Mouse (Mus musculus) C2C12 (cell line): ENCODE results near the gene Efna2. TPM values are rescaled to one million over a fixed set of nuclear protein-coding genes. Genes with fewer than 3 reads are reported as not detected.

Experiments used
- H3K27me3 ChIP-seq: one replicate; pipeline ENCODE4 v1.6.1; 2011; ENCODE audit not compliant: control insufficient read depth, insufficient read depth, insufficient read length
- H3K36me3 ChIP-seq: one replicate; pipeline ENCODE4 v1.6.1; 2011; ENCODE audit not compliant: control insufficient read depth, insufficient read depth
- H3K4me3 ChIP-seq: one replicate; pipeline ENCODE4 v1.5.1; 2011; ENCODE audit warnings: mild to moderate bottlenecking, control low read depth; ENCODE audit not compliant: poor library complexity, insufficient read depth, severe bottlenecking
- H3K79me2 ChIP-seq: one replicate; pipeline ENCODE4 v1.6.1; 2011; ENCODE audit not compliant: control insufficient read depth, insufficient read depth
- H3K79me3 ChIP-seq: one replicate; pipeline ENCODE4 v1.6.1; 2011; ENCODE audit warnings: low read depth, control low read depth
- H3ac ChIP-seq: one replicate; pipeline ENCODE3; 2011; ENCODE audit warnings: low read depth; ENCODE audit not compliant: control insufficient read depth, insufficient read length
- CEBPB ChIP-seq: IDR thresholded peaks from one replicate; pipeline ENCODE4 v1.6.1; 2011; ENCODE audit warnings: low read depth, mild to moderate bottlenecking, control low read depth, moderate library complexity
- CTCF ChIP-seq: IDR thresholded peaks from one replicate; pipeline ENCODE4 v1.5.1; 2011; ENCODE audit not compliant: control insufficient read depth, insufficient read depth, insufficient read length
- FOSL1 ChIP-seq: IDR thresholded peaks from one replicate; pipeline ENCODE4 v1.8.0; 2011; ENCODE audit warnings: mild to moderate bottlenecking, low read length; ENCODE audit not compliant: poor library complexity, insufficient read depth, severe bottlenecking
- MAX ChIP-seq: IDR thresholded peaks from one replicate; pipeline ENCODE4 v1.6.1; 2011; ENCODE audit warnings: mild to moderate bottlenecking, control low read depth
- MYOD1 ChIP-seq: IDR thresholded peaks from one replicate; pipeline ENCODE4 v1.6.1; 2011; ENCODE audit warnings: low read depth; ENCODE audit not compliant: control insufficient read depth, insufficient read length
- MYOG ChIP-seq: IDR thresholded peaks from one replicate; pipeline ENCODE4 v1.6.1; 2011; ENCODE audit not compliant: control insufficient read depth, insufficient read length; ENCODE audit errors: extremely low read depth
- USF1 ChIP-seq: IDR thresholded peaks from one replicate; pipeline ENCODE4 v1.6.1; 2011; ENCODE audit warnings: low read depth, mild to moderate bottlenecking, control low read depth, moderate library complexity
- polyA plus RNA-seq: library from polyadenylated mRNA; unstranded; fragments of >200 nt; fragmentation: generic; extraction: Trizol; gene quantifications from one replicate; pipeline ENCODE4 v1.2.1, GENCODE M21; 2012; ENCODE audit warnings: missing spikeins

Efna2 gene
- polyA plus RNA-seq, 1 experiment = 3.2 TPM

GRCm38 (mm10) chr10:80236145-80236825 lies 57.0 kb downstream of the Efna2 start:
- TF ChIP-seq CTCF (no peak), MYOG (no peak), MYOD1 (no peak), MAX (no peak), CEBPB (no peak), FOSL1 (no peak), USF1 (no peak)
- H3K4me3 ChIP-seq = no peak overlapping the region
- no peaks in the 10 kb centered on the region for H3K27me3 ChIP-seq
- H3K79me2 ChIP-seq = peaks cover 33% of the 10 kb centered on the region
- H3K36me3 ChIP-seq = peaks cover 97% of the 10 kb centered on the region
- H3ac ChIP-seq = no peak overlapping the region
- peaks cover 22% of the 10 kb centered on the region for H3K79me3 ChIP-seq

GRCm38 (mm10) chr10:80237020-80237419 lies 57.7 kb downstream of the Efna2 start:
- peaks cover 97% of the 10 kb centered on the region for H3K36me3 ChIP-seq

GRCm38 (mm10) chr10:80238306-80238705 lies 59.0 kb downstream of the Efna2 start:
- Histone ChIP-seq H3K79me3 (peaks cover 11% of the 10 kb centered on the region), H3K4me3 (no peak overlapping the region), H3K79me2 (peaks cover 14% of the 10 kb centered on the region), H3K27me3 (no peaks in the 10 kb centered on the region), H3K36me3 (peaks cover 97% of the 10 kb centered on the region), H3ac (no peak overlapping the region)
- no peak for TF ChIP-seq CEBPB
- no peak for TF ChIP-seq MAX
- no peak for TF ChIP-seq FOSL1
- no peak for TF ChIP-seq USF1
- no peak for TF ChIP-seq MYOD1
- TF ChIP-seq CTCF = no peak

More at GRCm38 (mm10) chr10:80237020-80237419, 57.7 kb downstream of the Efna2 start:
- peaks cover 27% of the 10 kb centered on the region for H3K79me2 ChIP-seq
- peaks cover 16% of the 10 kb centered on the region for H3K79me3 ChIP-seq
- no peak for TF ChIP-seq MYOG
- no peak for TF ChIP-seq FOSL1
- no peak for TF ChIP-seq CEBPB
- no peak for TF ChIP-seq CTCF
- no peak for TF ChIP-seq MAX
- no peak for TF ChIP-seq USF1
- TF ChIP-seq MYOD1 = no peak
- H3K27me3 ChIP-seq = no peaks in the 10 kb centered on the region
- no peak overlapping the region for H3K4me3 ChIP-seq
- no peak overlapping the region for H3ac ChIP-seq

Other genes with a start within 250 kb of the Efna2 start
- 48.6 TPM for gene Wdr18, start 219.3 kb upstream of the Efna2 start, polyA plus RNA-seq
- 0.30 TPM for gene Grin3b, start 208.8 kb upstream of the Efna2 start, polyA plus RNA-seq
- 102 TPM for gene Tmem259, start 195.2 kb upstream of the Efna2 start, polyA plus RNA-seq
- gene Cnn2, start 190.9 kb upstream of the Efna2 start, polyA plus RNA-seq = 437 TPM
- gene Abca7, start 183.0 kb upstream of the Efna2 start, polyA plus RNA-seq = 10.7 TPM
- gene Arhgap45, start 162.8 kb upstream of the Efna2 start, polyA plus RNA-seq = 1.6 TPM
- gene Polr2e, start 139.7 kb upstream of the Efna2 start, polyA plus RNA-seq = 269 TPM
- gene Gpx4, start 132.3 kb upstream of the Efna2 start, polyA plus RNA-seq = 964 TPM
- 29.4 TPM for gene Sbno2, start 73.9 kb upstream of the Efna2 start, polyA plus RNA-seq
- 106 TPM for gene Stk11, start 63.7 kb upstream of the Efna2 start, polyA plus RNA-seq
- gene Atp5d, start 40.9 kb upstream of the Efna2 start, polyA plus RNA-seq = 720 TPM
- gene Cbarp, start 38.6 kb upstream of the Efna2 start, polyA plus RNA-seq = 12.1 TPM
- 77.5 TPM for gene Midn, start 31.2 kb upstream of the Efna2 start, polyA plus RNA-seq
- 30.9 TPM for gene Cirbp, start 13.5 kb upstream of the Efna2 start, polyA plus RNA-seq
- gene 1600002K03Rik, start 6.5 kb upstream of the Efna2 start, polyA plus RNA-seq = 33.4 TPM
- gene Mum1, start 47.0 kb downstream of the Efna2 start, polyA plus RNA-seq = 57.7 TPM
- 288 TPM for gene Ndufs7, start 69.6 kb downstream of the Efna2 start, polyA plus RNA-seq
- 48.3 TPM for gene Gamt, start 81.5 kb downstream of the Efna2 start, polyA plus RNA-seq
- gene Dazap1, start 82.0 kb downstream of the Efna2 start, polyA plus RNA-seq = 159 TPM
- gene Rps15, start 113.0 kb downstream of the Efna2 start, polyA plus RNA-seq = 5,397 TPM
- 0.20 TPM for gene Apc2, start 116.5 kb downstream of the Efna2 start, polyA plus RNA-seq
- 62.6 TPM for gene 2310011J03Rik, start 141.1 kb downstream of the Efna2 start, polyA plus RNA-seq
- 3.2 TPM for gene Pcsk4, start 150.0 kb downstream of the Efna2 start, polyA plus RNA-seq
- 5.9 TPM for gene Reep6, start 150.5 kb downstream of the Efna2 start, polyA plus RNA-seq
- gene Adamtsl5, start 168.9 kb downstream of the Efna2 start, polyA plus RNA-seq = 18.3 TPM
- not detected for gene Plk5, start 177.0 kb downstream of the Efna2 start, polyA plus RNA-seq
- 37.4 TPM for gene Mex3d, start 208.2 kb downstream of the Efna2 start, polyA plus RNA-seq
- gene Mbd3, start 220.1 kb downstream of the Efna2 start, polyA plus RNA-seq = 326 TPM
- 1,025 TPM for gene Uqcr11, start 227.3 kb downstream of the Efna2 start, polyA plus RNA-seq